20 mouse cellular contexts compared by ENCODE assay signal in the genomic region with DNA sequence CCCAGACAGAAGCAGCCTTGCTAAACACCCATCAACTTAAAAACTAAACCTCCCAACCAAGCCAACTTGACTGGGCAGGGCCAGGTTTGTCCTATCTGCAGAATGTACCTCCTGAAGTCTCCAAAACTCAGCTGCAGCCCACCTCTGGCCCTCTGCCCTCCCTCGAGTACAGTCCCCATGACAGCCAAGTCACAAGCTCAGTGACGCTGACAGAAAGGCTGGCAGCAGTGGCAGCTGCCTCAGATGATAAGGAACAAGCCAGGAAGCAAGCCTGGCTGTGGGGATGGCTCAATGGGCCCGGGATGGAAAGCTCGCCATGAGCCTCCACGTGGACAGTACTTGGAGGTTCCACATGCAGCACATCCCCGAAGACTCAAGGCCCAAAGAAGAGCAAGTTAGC. TPM values are rescaled to one million over a fixed set of nuclear protein-coding genes. Genes with fewer than 3 reads are reported as not detected.
A peak's percentile ranks its signal among the peaks of the same experiment; 100 is the strongest.
DNase-seq lines count a peak whose midpoint lies in the region; ATAC-seq and TF ChIP-seq lines count a peak whose summit lies in the region.
"Had no signal": no experiment of that assay in that cellular context is flagged by ENCODE, and none has a peak within 500 bp of the region (broad histone marks: within the 10 kb centered on the region; RNA-seq: fewer than 3 reads in every experiment).

No protein-coding gene starts in this region.

- TF ChIP-seq CTCF in kidney, adult 2 months (conservative IDR thresholded peaks at IDR 0.05; ENCODE audit: insufficient read depth, insufficient read length, low read depth, low read length) = no peak

- H3K36me3 ChIP-seq in heart, embryonic 16.5 days (ENCODE audit: control insufficient read depth, insufficient read depth) = peaks cover 59% of the 10 kb centered on the region
- peaks cover 97% of the 10 kb centered on the region for H3K36me3 ChIP-seq in heart, embryonic 12.5 days
- peaks cover 99% of the 10 kb centered on the region for H3K36me3 ChIP-seq in kidney, embryonic 15.5 days
- H3K36me3 ChIP-seq in kidney, adult 2 months (ENCODE audit: control insufficient read depth, insufficient read depth, low read length) = peaks cover 3% of the 10 kb centered on the region
- H3K36me3 ChIP-seq in megakaryocyte, embryonic 14.5 days (replicated peaks; ENCODE audit: low read length) = peaks cover 98% of the 10 kb centered on the region

- H3K9ac ChIP-seq in heart, embryonic 16.5 days (ENCODE audit: low read length) = no peak overlapping the region
- H3K9ac ChIP-seq in heart, embryonic 12.5 days = no peak overlapping the region
- no peak overlapping the region for H3K9ac ChIP-seq in kidney, embryonic 15.5 days
- H3K9ac ChIP-seq: embryonic facial prominence, embryonic 15.5 days; hindbrain, embryonic 14.5 days; intestine, embryonic 15.5 days had no signal

- no peak overlapping the region for H3K4me2 ChIP-seq in heart, embryonic 16.5 days (ENCODE audit: low read depth, low read length)
- H3K4me2 ChIP-seq in heart, embryonic 12.5 days = no peak overlapping the region
- H3K4me2 ChIP-seq in kidney, embryonic 15.5 days = no peak overlapping the region
- H3K4me2 ChIP-seq: embryonic facial prominence, embryonic 15.5 days; hindbrain, embryonic 14.5 days; intestine, embryonic 15.5 days had no signal

- H3K4me3 ChIP-seq in heart, embryonic 16.5 days (ENCODE audit: low read length) = no peak overlapping the region
- H3K4me3 ChIP-seq in heart, embryonic 12.5 days = no peak overlapping the region
- no peak overlapping the region for H3K4me3 ChIP-seq in kidney, embryonic 15.5 days (replicated peaks)
- no peak overlapping the region for H3K4me3 ChIP-seq in kidney, adult 2 months (ENCODE audit: insufficient read depth, low read depth, low read length)
- H3K4me3 ChIP-seq in megakaryocyte, embryonic 14.5 days (replicated peaks) = peak overlapping the region; percentile 24
- H3K4me3 ChIP-seq: embryonic facial prominence, embryonic 15.5 days; erythroblast, embryonic 14.5 days; forebrain, embryonic 10.5 days; gastrocnemius, adult 2 months; hindbrain, embryonic 10.5 days; intestine, embryonic 15.5 days had no signal

- no peaks in the 10 kb centered on the region for H3K9me3 ChIP-seq in heart, embryonic 16.5 days (replicated peaks; ENCODE audit: control insufficient read depth, low read length)
- no peaks in the 10 kb centered on the region for H3K9me3 ChIP-seq in heart, embryonic 12.5 days (replicated peaks)
- no peaks in the 10 kb centered on the region for H3K9me3 ChIP-seq in kidney, embryonic 15.5 days (replicated peaks)
- no peaks in the 10 kb centered on the region for H3K9me3 ChIP-seq in megakaryocyte, embryonic 14.5 days
- H3K9me3 ChIP-seq: embryonic facial prominence, embryonic 15.5 days; forebrain, embryonic 10.5 days; hindbrain, embryonic 10.5 days; intestine, embryonic 15.5 days had no signal

- 59% methylated on average over 6 of the region's 6 CpGs for WGBS in heart, embryonic 16.5 days
- 75% methylated on average over 6 of the region's 6 CpGs for WGBS in heart, embryonic 12.5 days
- 78% methylated on average over 6 of the region's 6 CpGs for WGBS in kidney, embryonic 15.5 days
- WGBS in kidney, adult 2 months = 79% methylated on average over 6 of the region's 6 CpGs

- TF ChIP-seq POLR2A in kidney, adult 2 months (IDR thresholded peaks at IDR 0.05; ENCODE audit: low read depth, low read length) = no peak

- no peak overlapping the region for H3K27ac ChIP-seq in heart, embryonic 16.5 days (ENCODE audit: low read length)
- H3K27ac ChIP-seq in heart, embryonic 12.5 days (ENCODE audit: poor library complexity, severe bottlenecking) = no peak overlapping the region
- 0 out of 2 replicates have a peak overlapping the region, but pooled peaks have one; percentile 28 for H3K27ac ChIP-seq in kidney, embryonic 15.5 days
- no peak overlapping the region for H3K27ac ChIP-seq in kidney, adult 2 months (ENCODE audit: insufficient read depth, low read depth, low read length)
- H3K27ac ChIP-seq: embryonic facial prominence, embryonic 15.5 days; forebrain, embryonic 10.5 days; gastrocnemius, adult 2 months; hindbrain, embryonic 10.5 days; hindbrain, embryonic 14.5 days; intestine, embryonic 15.5 days had no signal

- H3K27me3 ChIP-seq in heart, embryonic 16.5 days (ENCODE audit: control insufficient read depth, insufficient read depth, low read length) = no peaks in the 10 kb centered on the region
- no peaks in the 10 kb centered on the region for H3K27me3 ChIP-seq in heart, embryonic 12.5 days (replicated peaks)
- no peaks in the 10 kb centered on the region for H3K27me3 ChIP-seq in kidney, embryonic 15.5 days
- H3K27me3 ChIP-seq in kidney, adult 2 months (replicated peaks; ENCODE audit: control insufficient read depth, insufficient read depth, low read length) = no peaks in the 10 kb centered on the region
- H3K27me3 ChIP-seq in megakaryocyte, embryonic 14.5 days (replicated peaks) = no peaks in the 10 kb centered on the region
- H3K27me3 ChIP-seq: embryonic facial prominence, embryonic 15.5 days; intestine, embryonic 15.5 days had no signal

- ATAC-seq in heart, embryonic 16.5 days (replicated peaks; ENCODE audit: extremely low read depth, insufficient read depth, low FRiP score) = peak; percentile 53; the same call in 1 of the 2 replicates
- no peak for ATAC-seq in heart, embryonic 12.5 days (ENCODE audit: insufficient number of reproducible peaks, low FRiP score)
- ATAC-seq in kidney, embryonic 15.5 days (replicated peaks; ENCODE audit: low FRiP score) = no peak
- no peak for ATAC-seq in megakaryocyte, adult 5-6 weeks (ENCODE audit: poor library complexity, severe bottlenecking)
- ATAC-seq: forebrain, embryonic 14.5 days; intestine, embryonic 15.5 days had no signal

- H3K4me1 ChIP-seq in heart, embryonic 16.5 days (ENCODE audit: control insufficient read depth, insufficient read depth, low read length) = no peaks in the 10 kb centered on the region
- no peaks in the 10 kb centered on the region for H3K4me1 ChIP-seq in heart, embryonic 12.5 days (replicated peaks)
- H3K4me1 ChIP-seq in kidney, embryonic 15.5 days = peaks cover 13% of the 10 kb centered on the region
- H3K4me1 ChIP-seq in kidney, adult 2 months (ENCODE audit: control insufficient read depth, insufficient read depth, low read length) = no peaks in the 10 kb centered on the region
- peaks cover 43% of the 10 kb centered on the region for H3K4me1 ChIP-seq in megakaryocyte, embryonic 14.5 days
- H3K4me1 ChIP-seq: embryonic facial prominence, embryonic 15.5 days; forebrain, embryonic 10.5 days; hindbrain, embryonic 10.5 days; intestine, embryonic 15.5 days had no signal

- no peak for DNase-seq in kidney, adult 2 months
- DNase-seq: adrenal gland, adult 2 months; adrenal gland, postnatal 25 days; cerebellum, adult 8-10 months; cerebellum, postnatal 14 days; embryo, embryonic 11 days; gastrocnemius, adult 2 months; gastrocnemius, postnatal 25 days had no signal

RNA-seq across cellular contexts. Expression of a gene that starts 6.7 kb away (rescaled TPM):
- polyA plus RNA-seq in heart, embryonic 16.5 days (2015; fragmentation: Nextera tagmentation; extraction: Ambion mirVana) = 26.0 and 26.1 TPM in 2 replicates
- polyA plus RNA-seq in heart, embryonic 12.5 days (2016; fragmentation: Nextera tagmentation; extraction: Ambion mirVana) = 22.4 and 23.0 TPM in 2 replicates
- 24.7 and 25.3 TPM in 2 replicates for polyA plus RNA-seq in kidney, embryonic 15.5 days (2015; fragmentation: Nextera tagmentation; extraction: Ambion mirVana)
- 31.8 and 45.2 TPM in 2 replicates for polyA plus RNA-seq in kidney, adult 2 months (2012; rRNA removed)
- polyA plus RNA-seq in megakaryocyte, embryonic 14.5 days (2012; ENCODE audit: insufficient read depth, low replicate concordance) = 25.3 and 64.2 TPM in 2 replicates
- total RNA-seq in megakaryocyte, adult 5-6 weeks (2015) = 4.2 and 5.9 TPM in 2 replicates
- total RNA-seq in megakaryocyte, adult 5-6 weeks (2017) = 2.4 and 4.0 TPM in 2 replicates

RNA-seq across cellular contexts. Expression of a gene that starts 27.7 kb away (rescaled TPM):
- 36.0 and 43.3 TPM in 2 replicates for polyA plus RNA-seq in heart, embryonic 16.5 days (2015; fragmentation: Nextera tagmentation; extraction: Ambion mirVana)
- 38.3 and 41.7 TPM in 2 replicates for polyA plus RNA-seq in heart, embryonic 12.5 days (2016; fragmentation: Nextera tagmentation; extraction: Ambion mirVana)
- polyA plus RNA-seq in kidney, embryonic 15.5 days (2015; fragmentation: Nextera tagmentation; extraction: Ambion mirVana) = 87.5 and 88.5 TPM in 2 replicates
- polyA plus RNA-seq in kidney, adult 2 months (2012; rRNA removed) = 66.1 and 73.0 TPM in 2 replicates
- 14.1 and 42.5 TPM in 2 replicates for polyA plus RNA-seq in megakaryocyte, embryonic 14.5 days (2012; ENCODE audit: insufficient read depth, low replicate concordance)
- total RNA-seq in megakaryocyte, adult 5-6 weeks (2015) = 9.7 and 10.5 TPM in 2 replicates
- total RNA-seq in megakaryocyte, adult 5-6 weeks (2017) = 11.4 and 11.9 TPM in 2 replicates

RNA-seq across cellular contexts. Expression of a gene that starts 30.9 kb away (rescaled TPM):
- polyA plus RNA-seq in heart, embryonic 16.5 days (2015; fragmentation: Nextera tagmentation; extraction: Ambion mirVana) = 38.3 and 42.6 TPM in 2 replicates
- 40.3 and 42.9 TPM in 2 replicates for polyA plus RNA-seq in heart, embryonic 12.5 days (2016; fragmentation: Nextera tagmentation; extraction: Ambion mirVana)
- 62.4 and 70.4 TPM in 2 replicates for polyA plus RNA-seq in kidney, embryonic 15.5 days (2015; fragmentation: Nextera tagmentation; extraction: Ambion mirVana)
- polyA plus RNA-seq in kidney, adult 2 months (2012; rRNA removed) = 44.8 and 53.0 TPM in 2 replicates
- polyA plus RNA-seq in megakaryocyte, embryonic 14.5 days (2012; ENCODE audit: insufficient read depth, low replicate concordance) = 11.5 and 16.3 TPM in 2 replicates
- total RNA-seq in megakaryocyte, adult 5-6 weeks (2015) = 20.2 and 25.3 TPM in 2 replicates
- total RNA-seq in megakaryocyte, adult 5-6 weeks (2017) = 37.0 and 43.6 TPM in 2 replicates

RNA-seq across cellular contexts. Expression of a gene that starts 40.0 kb away (rescaled TPM):
- 4.0 and 5.4 TPM in 2 replicates for polyA plus RNA-seq in heart, embryonic 16.5 days (2015; fragmentation: Nextera tagmentation; extraction: Ambion mirVana)
- 2.6 TPM in 2 replicates for polyA plus RNA-seq in heart, embryonic 12.5 days (2016; fragmentation: Nextera tagmentation; extraction: Ambion mirVana)
- 3.0 and 3.5 TPM in 2 replicates for polyA plus RNA-seq in kidney, embryonic 15.5 days (2015; fragmentation: Nextera tagmentation; extraction: Ambion mirVana)
- polyA plus RNA-seq in kidney, adult 2 months (2012; rRNA removed) = 10.1 and 10.6 TPM in 2 replicates
- polyA plus RNA-seq in megakaryocyte, embryonic 14.5 days (2012; ENCODE audit: insufficient read depth, low replicate concordance) = 4.8 and 14.7 TPM in 2 replicates
- 0.36 and 1.3 TPM in 2 replicates for total RNA-seq in megakaryocyte, adult 5-6 weeks (2015)
- total RNA-seq in megakaryocyte, adult 5-6 weeks (2017) = not detected in 2 replicates
- polyA plus RNA-seq: erythroblast, embryonic 14.5 days had no signal

RNA-seq across cellular contexts. Expression of a gene that starts 44.7 kb away (rescaled TPM):
- polyA plus RNA-seq in heart, embryonic 16.5 days (2015; fragmentation: Nextera tagmentation; extraction: Ambion mirVana) = 7.0 and 8.2 TPM in 2 replicates
- polyA plus RNA-seq in heart, embryonic 12.5 days (2016; fragmentation: Nextera tagmentation; extraction: Ambion mirVana) = 10.5 and 12.2 TPM in 2 replicates
- polyA plus RNA-seq in kidney, embryonic 15.5 days (2015; fragmentation: Nextera tagmentation; extraction: Ambion mirVana) = 12.6 and 14.3 TPM in 2 replicates
- polyA plus RNA-seq in kidney, adult 2 months (2012; rRNA removed) = 42.4 and 47.8 TPM in 2 replicates
- polyA plus RNA-seq in megakaryocyte, embryonic 14.5 days (2012; ENCODE audit: insufficient read depth, low replicate concordance) = 7.0 and 8.7 TPM in 2 replicates
- total RNA-seq in megakaryocyte, adult 5-6 weeks (2015) = 55.1 TPM in 2 replicates
- total RNA-seq in megakaryocyte, adult 5-6 weeks (2017) = 36.5 and 37.5 TPM in 2 replicates
